Mouse (Mus musculus): ENCODE data around the gene Cacna1g. TPM values are rescaled to one million over a fixed set of nuclear protein-coding genes. Genes with fewer than 3 reads are reported as not detected.

The Cacna1g gene
- total and polyA plus RNA-seq, 2 experiments from 2014 or later, result 13.2 to 94.6 TPM

GRCm38 (mm10) chr11:94500362-94500761 is 26.4 kb upstream of the Cacna1g start:
- Histone ChIP-seq H3K27ac (ENCODE audit: low read depth, low read length) (no peak overlapping the region), H3K36me3 (ENCODE audit: insufficient read depth, low read length) (no peaks in the 10 kb centered on the region), H3K27me3 (ENCODE audit: insufficient read depth, low read length) (peaks cover 4% of the 10 kb centered on the region; the same call in 1 of the 2 replicates), H3K9ac (replicated peaks; ENCODE audit: low read length, poor library complexity, severe bottlenecking) (no peak overlapping the region), H3K4me3 (ENCODE audit: low read depth, low read length) (no peak overlapping the region), H3K4me2 (ENCODE audit: low read depth, low read length, poor library complexity, severe bottlenecking) (no peak overlapping the region), H3K9me3 (ENCODE audit: low read length) (no peaks in the 10 kb centered on the region), H3K4me1 (ENCODE audit: insufficient read depth, low read length) (peaks cover 14% of the 10 kb centered on the region)
- DNase-seq (ENCODE audit: low spot score) (no peak), ATAC-seq (ENCODE audit: low FRiP score) (no peak)
- TF ChIP-seq CTCF (IDR thresholded peaks at IDR 0.05), result no peak
- WGBS, result 32% methylated on average over 8 of the region's 8 CpGs

GRCm38 (mm10) chr11:94499661-94500152 is 25.7 kb upstream of the Cacna1g start, which contains the start of gene Epn3:
TSS of gene Epn3 (minus strand) at chr11:94499974.
- H3K4me2 ChIP-seq (ENCODE audit: low read depth, low read length, poor library complexity, severe bottlenecking), result peak within 1 kb of the TSS; percentile 54
- no peaks in the 10 kb centered on the region for H3K36me3 ChIP-seq (ENCODE audit: insufficient read depth, low read length)
- DNase-seq (ENCODE audit: low spot score), result peak; percentile 9
- H3K9me3 ChIP-seq (ENCODE audit: low read length), result no peaks in the 10 kb centered on the region
- no peak for TF ChIP-seq CTCF (IDR thresholded peaks at IDR 0.05)
- 1% methylated on average over 24 of the region's 26 CpGs for WGBS
- peak; percentile 41; the same call in 1 of the 2 replicates for ATAC-seq (ENCODE audit: low FRiP score)
- H3K27ac ChIP-seq (ENCODE audit: low read depth, low read length), result no peak within 1 kb of the TSS
- peaks cover 4% of the 10 kb centered on the region; the same call in 1 of the 2 replicates for H3K27me3 ChIP-seq (ENCODE audit: insufficient read depth, low read length)
- peaks cover 14% of the 10 kb centered on the region for H3K4me1 ChIP-seq (ENCODE audit: insufficient read depth, low read length)
- peak within 1 kb of the TSS; percentile 27 for H3K4me3 ChIP-seq (ENCODE audit: low read depth, low read length)
- H3K9ac ChIP-seq (replicated peaks; ENCODE audit: low read length, poor library complexity, severe bottlenecking), result peak within 1 kb of the TSS; percentile 52

- Histone ChIP-seq H3K27me3 (ENCODE audit: insufficient read depth, low read length) (peaks cover 4% of the 10 kb centered on the region; the same call in 1 of the 2 replicates), H3K36me3 (ENCODE audit: insufficient read depth, low read length) (no peaks in the 10 kb centered on the region), H3K9ac (replicated peaks; ENCODE audit: low read length, poor library complexity, severe bottlenecking) (no peak overlapping the region), H3K9me3 (ENCODE audit: low read length) (no peaks in the 10 kb centered on the region), H3K4me3 (ENCODE audit: low read depth, low read length) (no peak overlapping the region; the same call in 1 of the 2 replicates), H3K4me1 (ENCODE audit: insufficient read depth, low read length) (peaks cover 14% of the 10 kb centered on the region), H3K4me2 (ENCODE audit: low read depth, low read length, poor library complexity, severe bottlenecking) (peak overlapping the region; percentile 54), H3K27ac (ENCODE audit: low read depth, low read length) (no peak overlapping the region)
- DNase-seq (ENCODE audit: low spot score) (peak; percentile 56), ATAC-seq (ENCODE audit: low FRiP score) (0 out of 2 replicates have a peak, but pooled peaks have one; percentile 13)
- no peak for TF ChIP-seq CTCF (IDR thresholded peaks at IDR 0.05)
- 12% methylated on average over 2 of the region's 2 CpGs for WGBS
Observed at GRCm38 (mm10) chr11:94499035-94499434, 25.0 kb upstream of the Cacna1g start.

- H3K27ac ChIP-seq (ENCODE audit: low read depth, low read length), result no peak overlapping the region
- H3K4me1 ChIP-seq (ENCODE audit: insufficient read depth, low read length), result peaks cover 14% of the 10 kb centered on the region
- ATAC-seq (ENCODE audit: low FRiP score) (no peak), DNase-seq (ENCODE audit: low spot score) (peak; percentile 33)
- peaks cover 4% of the 10 kb centered on the region; the same call in 1 of the 2 replicates for H3K27me3 ChIP-seq (ENCODE audit: insufficient read depth, low read length)
- no peaks in the 10 kb centered on the region for H3K36me3 ChIP-seq (ENCODE audit: insufficient read depth, low read length)
- 21% methylated on average over 19 of the region's 19 CpGs for WGBS
- H3K9me3 ChIP-seq (ENCODE audit: low read length), result no peaks in the 10 kb centered on the region
- H3K4me2 ChIP-seq (ENCODE audit: low read depth, low read length, poor library complexity, severe bottlenecking), result peak overlapping the region; percentile 20; the same call in 1 of the 2 replicates
- H3K4me3 ChIP-seq (ENCODE audit: low read depth, low read length), result no peak overlapping the region
- no peak for TF ChIP-seq CTCF (IDR thresholded peaks at IDR 0.05)
- H3K9ac ChIP-seq (replicated peaks; ENCODE audit: low read length, poor library complexity, severe bottlenecking), result no peak overlapping the region
Observed at GRCm38 (mm10) chr11:94498093-94498996, 24.3 kb upstream of the Cacna1g start.

DNA sequence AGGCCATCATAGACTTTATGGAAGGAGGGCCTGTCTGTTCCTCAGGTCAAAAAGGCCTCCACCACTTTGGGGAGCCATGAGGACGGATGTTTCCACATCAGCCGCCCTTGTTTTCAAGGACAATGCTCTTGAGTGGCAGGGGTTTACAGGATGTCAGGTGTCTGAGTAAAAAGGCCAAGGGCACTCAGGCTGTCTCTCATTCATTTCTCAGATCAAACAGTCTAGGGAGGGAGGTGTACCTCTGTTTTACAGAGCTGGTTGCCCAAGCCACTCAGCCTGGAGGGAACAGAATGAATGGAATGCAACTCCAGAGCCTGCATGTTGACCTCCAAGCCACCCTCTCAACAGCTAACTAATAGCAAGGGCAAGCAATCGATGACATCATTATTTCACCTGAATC is 21.4 kb upstream of the Cacna1g start:
- peaks cover 4% of the 10 kb centered on the region; the same call in 1 of the 2 replicates for H3K27me3 ChIP-seq (ENCODE audit: insufficient read depth, low read length)
- no peaks in the 10 kb centered on the region for H3K9me3 ChIP-seq (ENCODE audit: low read length)
- no peak for ATAC-seq (ENCODE audit: low FRiP score)
- H3K4me1 ChIP-seq (ENCODE audit: insufficient read depth, low read length), result peaks cover 14% of the 10 kb centered on the region
- 82% methylated on average over 3 of the region's 3 CpGs for WGBS
- no peaks in the 10 kb centered on the region for H3K36me3 ChIP-seq (ENCODE audit: insufficient read depth, low read length)
- TF ChIP-seq CTCF (IDR thresholded peaks at IDR 0.05), result no peak
- no peak overlapping the region for H3K9ac ChIP-seq (replicated peaks; ENCODE audit: low read length, poor library complexity, severe bottlenecking)
- no peak overlapping the region for H3K4me2 ChIP-seq (ENCODE audit: low read depth, low read length, poor library complexity, severe bottlenecking)
- no peak overlapping the region for H3K4me3 ChIP-seq (ENCODE audit: low read depth, low read length)
- H3K27ac ChIP-seq (ENCODE audit: low read depth, low read length), result no peak overlapping the region
- DNase-seq (ENCODE audit: low spot score), result no peak

GRCm38 (mm10) chr11:94491749-94492099 is 17.7 kb upstream of the Cacna1g start:
- 0 out of 2 replicates have a peak, but pooled peaks cover 1% of the 10 kb centered on the region for H3K27me3 ChIP-seq (ENCODE audit: insufficient read depth, low read length)
- no peak overlapping the region for H3K27ac ChIP-seq (ENCODE audit: low read depth, low read length)
- H3K4me1 ChIP-seq (ENCODE audit: insufficient read depth, low read length), result no peaks in the 10 kb centered on the region; the same call in 1 of the 2 replicates
- H3K9ac ChIP-seq (replicated peaks; ENCODE audit: low read length, poor library complexity, severe bottlenecking), result peak overlapping the region; percentile 70; the same call in 1 of the 2 replicates
- peak overlapping the region; percentile 50 for H3K4me3 ChIP-seq (ENCODE audit: low read depth, low read length)
- 72% methylated on average over 7 of the region's 7 CpGs for WGBS
- no peaks in the 10 kb centered on the region for H3K36me3 ChIP-seq (ENCODE audit: insufficient read depth, low read length)
- H3K9me3 ChIP-seq (ENCODE audit: low read length), result no peaks in the 10 kb centered on the region
- no peak for TF ChIP-seq CTCF (IDR thresholded peaks at IDR 0.05)
- no peak for ATAC-seq (ENCODE audit: low FRiP score)
- no peak for DNase-seq (ENCODE audit: low spot score)
- H3K4me2 ChIP-seq (ENCODE audit: low read depth, low read length, poor library complexity, severe bottlenecking), result peak overlapping the region; percentile 73

Data from midbrain, postnatal 0 days (tissue).